Mouse (Mus musculus) telencephalon, adult 2 months (tissue): ENCODE measurements around the gene Dhrs2.

ENCODE experiments used
- DNase-seq: peaks from one replicate; pipeline ENCODE4 v3.0.0-alpha.2; 2011; ENCODE audit warnings: low read depth, low spot score

Gene Dhrs2

GRCm38 (mm10) chr14:55248284-55248683 lies 26.5 kb downstream of the Dhrs2 start:
- DNase-seq: no peak

GRCm38 (mm10) chr14:55253580-55253979 lies 31.8 kb downstream of the Dhrs2 start:
- DNase-seq: no peak

- DNase-seq: no peak
These were observed 33.6 kb downstream of the Dhrs2 start for GRCm38 (mm10) chr14:55255443-55255842.

- DNase-seq: no peak
These were observed 49.4 kb downstream of the Dhrs2 start for GRCm38 (mm10) chr14:55271158-55271557.

GRCm38 (mm10) chr14:55273023-55273422 lies 51.2 kb downstream of the Dhrs2 start:
- no peak for DNase-seq

GRCm38 (mm10) chr14:55274810-55275209 lies 53.0 kb downstream of the Dhrs2 start:
- DNase-seq: peak; percentile 8

GRCm38 (mm10) chr14:55279322-55280069 lies 57.7 kb downstream of the Dhrs2 start:
- no peak for DNase-seq
